Mouse (Mus musculus) lung, embryonic 14.5 days (tissue): ENCODE data around the gene Ccdc60. TPM values are rescaled to one million over a fixed set of nuclear protein-coding genes. Genes with fewer than 3 reads are reported as not detected.
A peak's percentile ranks its signal among the peaks of the same experiment; 100 is the strongest.

ENCODE experiments used
- ATAC-seq: fragments of 200-750 bp; cut with Nextera tagmentation; 2 replicates; pipeline ENCODE4 v1.8.0; 2017; ENCODE audit warnings: mild to moderate bottlenecking, moderate TSS enrichment, moderate library complexity; ENCODE audit not compliant: insufficient read depth
- DNase-seq: peaks from one replicate; pipeline ENCODE4 v3.0.0-alpha.2; 2015
- H3K27ac ChIP-seq: fragments of 300-500 bp; sonication (generic); 2 replicates; pipeline ENCODE4 v1.5.1; 2014; ENCODE audit warnings: low read depth, mild to moderate bottlenecking, moderate library complexity
- H3K27me3 ChIP-seq: fragments of 300-500 bp; sonication (generic); 2 replicates; pipeline ENCODE4 v1.6.1; 2014; ENCODE audit warnings: low read length, control low read depth; ENCODE audit not compliant: insufficient read depth
- H3K36me3 ChIP-seq: fragments of 300-500 bp; sonication (generic); 2 replicates; pipeline ENCODE4 v1.6.1; 2014; ENCODE audit warnings: control low read depth; ENCODE audit not compliant: insufficient read depth
- H3K4me1 ChIP-seq: fragments of 300-500 bp; sonication (generic); 2 replicates; pipeline ENCODE4 v1.6.1; 2014; ENCODE audit warnings: antibody characterized with exemption, control low read depth; ENCODE audit not compliant: insufficient read depth
- H3K4me2 ChIP-seq: fragments of 300-500 bp; sonication (generic); 2 replicates; pipeline ENCODE4 v1.6.1; 2014; ENCODE audit warnings: mild to moderate bottlenecking
- H3K4me3 ChIP-seq: fragments of 300-500 bp; sonication (generic); 2 replicates; pipeline ENCODE4 v1.5.1; 2014; ENCODE audit warnings: low read depth, low read length
- H3K9ac ChIP-seq: fragments of 300-500 bp; sonication (generic); 2 replicates; pipeline ENCODE4 v1.6.1; 2014
- H3K9me3 ChIP-seq: fragments of 300-500 bp; sonication (generic); 2 replicates; pipeline ENCODE4 v1.6.1; 2016; ENCODE audit warnings: low read depth, low read length, control low read depth
- CTCF ChIP-seq: IDR thresholded peaks from 2 replicates; pipeline ENCODE4 v1.5.1; 2016; ENCODE audit warnings: antibody characterized with exemption, low read depth
- WGBS: fragments of 180-500 bp; shearing (Covaris S2); extraction: QIAGEN DNeasy Blood & Tissue Kit; methylation state at CpG from one replicate; pipeline ENCODE4 v1.1.7; 2014; 5-methylcytosine and 5-hydroxymethylcytosine counted together
- polyA plus RNA-seq: library from polyadenylated mRNA; unstranded; fragments of >200 nt; fragmentation: Nextera tagmentation; extraction: Ambion mirVana; gene quantifications from 2 replicates; pipeline ENCODE4 v1.2.1, GENCODE M21; 2014

Ccdc60 gene
- polyA plus RNA-seq, 1 experiment from 2014 or later: 1.0 TPM

GRCm38 (mm10) chr5:116221916-116222315, 66.9 kb downstream of the Ccdc60 start:
- Histone ChIP-seq H3K4me1 (no peaks in the 10 kb centered on the region), H3K9ac (no peak overlapping the region), H3K4me3 (no peak overlapping the region), H3K4me2 (no peak overlapping the region), H3K36me3 (no peaks in the 10 kb centered on the region), H3K9me3 (no peaks in the 10 kb centered on the region), H3K27me3 (no peaks in the 10 kb centered on the region), H3K27ac (no peak overlapping the region)
- ATAC-seq (no peak), DNase-seq (no peak)
- TF ChIP-seq CTCF: no peak
- 87% methylated on average over 3 of the region's 3 CpGs for WGBS

- 68% methylated on average over 7 of the region's 7 CpGs for WGBS
- H3K36me3 ChIP-seq: no peaks in the 10 kb centered on the region
- no peaks in the 10 kb centered on the region for H3K4me1 ChIP-seq
- H3K4me3 ChIP-seq: no peak overlapping the region
- ATAC-seq (no peak), DNase-seq (no peak)
- H3K9ac ChIP-seq: no peak overlapping the region
- no peak overlapping the region for H3K27ac ChIP-seq
- H3K4me2 ChIP-seq: no peak overlapping the region
- TF ChIP-seq CTCF: no peak
- no peaks in the 10 kb centered on the region for H3K27me3 ChIP-seq
- no peaks in the 10 kb centered on the region for H3K9me3 ChIP-seq
These were observed 69.5 kb downstream of the Ccdc60 start for GRCm38 (mm10) chr5:116219288-116219687.

DNA sequence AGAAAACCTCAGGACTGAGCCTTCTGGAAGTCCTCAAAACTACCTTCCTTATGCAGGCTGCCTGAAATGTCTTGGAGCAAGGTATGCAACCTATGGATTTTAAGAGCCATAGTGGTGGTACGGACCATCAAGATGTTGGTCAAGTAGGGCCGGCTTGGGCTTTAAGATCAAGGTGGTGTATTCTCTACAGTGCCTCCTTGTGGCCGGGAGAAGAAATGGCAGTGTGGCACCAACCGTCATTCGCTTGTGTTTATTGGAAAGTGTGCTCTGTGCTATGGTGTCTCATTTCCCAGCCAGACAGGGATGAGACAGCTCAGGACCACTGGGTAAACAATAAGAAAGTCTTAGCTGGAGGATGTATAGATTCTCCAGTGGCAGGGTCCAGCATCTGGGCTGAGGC, 76.1 kb downstream of the Ccdc60 start:
- DNase-seq (peak; percentile 9), ATAC-seq (no peak)
- H3K9ac ChIP-seq: no peak overlapping the region
- H3K4me1 ChIP-seq: no peaks in the 10 kb centered on the region
- TF ChIP-seq CTCF: peak; percentile 53
- no peaks in the 10 kb centered on the region for H3K9me3 ChIP-seq
- H3K27me3 ChIP-seq: no peaks in the 10 kb centered on the region
- 62% methylated on average over 5 of the region's 5 CpGs for WGBS
- H3K4me2 ChIP-seq: no peak overlapping the region
- H3K27ac ChIP-seq: no peak overlapping the region
- H3K36me3 ChIP-seq: no peaks in the 10 kb centered on the region
- no peak overlapping the region for H3K4me3 ChIP-seq

DNA sequence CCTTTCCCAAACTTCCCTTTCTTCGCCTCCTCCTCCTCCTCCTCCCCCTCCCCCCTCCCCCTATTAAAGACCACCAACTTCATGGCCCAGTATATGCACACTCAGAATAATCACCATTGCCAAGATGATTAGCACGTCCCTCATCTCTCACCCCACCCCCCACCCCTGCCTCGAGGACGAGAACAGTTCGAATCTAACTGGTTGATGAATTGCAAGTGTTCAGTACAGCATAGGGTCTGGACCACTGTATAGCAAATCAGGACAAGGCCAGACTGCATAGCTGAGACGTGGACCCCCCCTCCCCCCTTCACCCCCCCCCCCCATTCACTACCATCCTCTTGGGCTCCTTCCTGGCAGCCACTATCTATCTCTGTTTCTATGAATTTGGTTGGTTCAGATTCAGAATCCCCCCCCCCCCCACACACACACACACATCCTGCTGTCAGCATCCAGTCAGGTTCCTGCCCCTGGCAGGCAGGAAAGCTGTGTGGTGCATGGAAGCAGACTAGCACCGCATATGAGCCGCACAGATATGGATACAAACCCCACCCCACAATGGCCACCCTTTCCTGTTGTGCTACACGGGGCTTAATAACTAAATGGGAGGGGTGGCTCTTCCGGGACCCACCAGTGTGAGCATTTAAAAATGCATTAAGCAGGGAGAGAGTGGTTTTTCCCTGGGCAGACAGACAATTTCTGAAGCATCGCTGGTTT, 79.2 kb downstream of the Ccdc60 start:
- Histone ChIP-seq H3K9ac (no peak overlapping the region), H3K4me2 (no peak overlapping the region), H3K9me3 (no peaks in the 10 kb centered on the region), H3K27ac (no peak overlapping the region), H3K4me3 (no peak overlapping the region), H3K27me3 (no peaks in the 10 kb centered on the region), H3K4me1 (no peaks in the 10 kb centered on the region), H3K36me3 (no peaks in the 10 kb centered on the region)
- ATAC-seq (no peak), DNase-seq (no peak)
- TF ChIP-seq CTCF: no peak
- WGBS: 41% methylated on average over 11 of the region's 11 CpGs

DNA sequence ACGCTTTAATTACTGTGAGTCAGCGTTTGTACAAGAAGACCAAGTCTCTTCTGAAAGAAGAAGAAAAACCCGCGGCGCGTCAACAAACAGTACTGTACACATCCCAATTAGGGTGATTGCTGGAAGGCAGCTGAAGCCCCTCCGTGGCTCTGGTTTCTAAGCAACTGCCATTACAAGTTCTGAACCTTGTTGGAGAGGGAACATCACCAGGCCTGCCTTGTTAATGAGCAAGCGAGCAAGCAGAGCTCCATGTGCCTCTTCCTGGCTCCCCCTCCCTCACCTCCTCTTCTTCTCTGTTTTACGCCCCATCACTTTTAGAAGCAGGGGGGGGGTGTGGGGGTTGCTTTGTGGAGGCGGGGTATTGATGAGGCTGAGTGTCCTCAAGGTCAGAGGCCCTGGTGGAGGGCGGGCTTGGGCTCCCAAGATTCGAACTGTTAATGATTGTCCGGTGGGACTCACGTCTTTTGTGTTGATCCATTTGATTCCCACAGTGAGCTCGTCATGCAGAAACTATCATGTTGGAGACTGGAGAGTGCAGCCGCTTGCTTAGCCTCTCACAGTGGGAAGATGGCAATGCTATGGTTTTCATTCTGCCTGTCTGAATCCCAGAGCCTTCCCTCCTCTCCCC, 79.9 kb downstream of the Ccdc60 start:
- no peak for ATAC-seq
- 40% methylated on average over 16 of the region's 16 CpGs for WGBS
- H3K36me3 ChIP-seq: no peaks in the 10 kb centered on the region
- no peaks in the 10 kb centered on the region for H3K4me1 ChIP-seq
- H3K9me3 ChIP-seq: no peaks in the 10 kb centered on the region
- DNase-seq: no peak
- no peak for TF ChIP-seq CTCF
- no peak overlapping the region for H3K9ac ChIP-seq
- H3K27me3 ChIP-seq: no peaks in the 10 kb centered on the region
- H3K4me2 ChIP-seq: no peak overlapping the region
- no peak overlapping the region for H3K27ac ChIP-seq
- no peak overlapping the region for H3K4me3 ChIP-seq

DNA sequence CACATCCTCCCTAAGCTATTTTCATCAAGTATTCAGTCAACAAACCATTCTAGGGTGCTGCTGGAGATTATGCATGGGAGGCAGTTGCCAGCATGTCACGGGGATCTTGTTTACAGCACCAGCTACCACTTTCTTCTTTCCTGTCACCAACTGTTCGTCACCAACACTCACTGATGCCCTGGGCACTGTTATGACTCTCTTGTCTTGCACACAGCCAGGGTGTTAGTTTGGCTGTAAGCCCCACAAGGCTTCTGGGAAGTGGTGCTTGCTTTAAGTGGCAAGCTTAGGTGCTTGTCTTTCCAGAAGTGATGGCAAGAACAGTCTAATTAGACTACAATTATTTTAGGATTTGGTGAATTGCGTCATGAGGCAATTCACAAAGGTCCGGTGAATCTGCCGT, 86.1 kb downstream of the Ccdc60 start:
- WGBS: 65% methylated on average over 5 of the region's 5 CpGs
- H3K9ac ChIP-seq: no peak overlapping the region

GRCm38 (mm10) chr5:116194499-116194898, 94.3 kb downstream of the Ccdc60 start:
- H3K27ac ChIP-seq: no peak overlapping the region
- no peaks in the 10 kb centered on the region for H3K4me1 ChIP-seq
- H3K9ac ChIP-seq: no peak overlapping the region
- no peak for ATAC-seq
- no peak overlapping the region for H3K4me2 ChIP-seq
- H3K36me3 ChIP-seq: no peaks in the 10 kb centered on the region
- H3K27me3 ChIP-seq: no peaks in the 10 kb centered on the region; the same call in 1 of the 2 replicates
- TF ChIP-seq CTCF: no peak
- no peak overlapping the region for H3K4me3 ChIP-seq
- 36% methylated on average over 11 of the region's 11 CpGs for WGBS
- no peaks in the 10 kb centered on the region for H3K9me3 ChIP-seq
- peak; percentile 16 for DNase-seq

More for the DNA sequence above, 86.1 kb downstream of the Ccdc60 start:
- Histone ChIP-seq H3K9me3 (no peaks in the 10 kb centered on the region), H3K27ac (no peak overlapping the region), H3K4me3 (no peak overlapping the region), H3K4me1 (no peaks in the 10 kb centered on the region), H3K4me2 (no peak overlapping the region), H3K36me3 (no peaks in the 10 kb centered on the region), H3K27me3 (no peaks in the 10 kb centered on the region)
- no peak for TF ChIP-seq CTCF
- ATAC-seq: no peak
- DNase-seq: no peak
